Mouse (Mus musculus) large intestine, adult 2 months (tissue): ENCODE results near the gene Fam228b. TPM values are rescaled to one million over a fixed set of nuclear protein-coding genes. Genes with fewer than 3 reads are reported as not detected.
A peak's percentile ranks its signal among the peaks of the same experiment; 100 is the strongest.
"Not testable (repeated sequence)": the region's sequence is repeated elsewhere in the genome, so short reads cannot be mapped to it uniquely, and the experiment has no call there.

Experiments used
- DNase-seq: peaks from one replicate; pipeline ENCODE4 v3.0.0-alpha.2; 2012; ENCODE audit warnings: low read depth, low spot score
- WGBS: fragments of 180-500 bp; shearing (Covaris S2); methylation state at CpG from one replicate; pipeline ENCODE4 v1.1.7; 2018; 5-methylcytosine and 5-hydroxymethylcytosine counted together
- polyA plus RNA-seq: library from polyadenylated mRNA; depleted of rRNA; stranded (reverse); fragments of >200 nt; gene quantifications from 2 replicates; pipeline ENCODE4 v1.2.3, GENCODE M21; 2012

Fam228b gene
- polyA plus RNA-seq, 1 experiment, result 0.02 TPM

GRCm38 (mm10) chr12:4754451-4754850 lies 14.6 kb downstream of the Fam228b start:
- DNase-seq, result not testable (repeated sequence)
- 87% methylated on average over 4 of the region's 4 CpGs for WGBS

- DNase-seq, result no peak
- 83% methylated on average over 10 of the region's 10 CpGs for WGBS
Measured at GRCm38 (mm10) chr12:4744486-4744885, 24.6 kb downstream of the Fam228b start.

- no peak for DNase-seq
- 77% methylated on average over 3 of the region's 3 CpGs for WGBS
Measured at GRCm38 (mm10) chr12:4742183-4742582, 26.9 kb downstream of the Fam228b start.

GRCm38 (mm10) chr12:4740823-4741222 lies 28.2 kb downstream of the Fam228b start:
- DNase-seq, result no peak
- 51% methylated on average over 7 of the region's 7 CpGs for WGBS

GRCm38 (mm10) chr12:4738031-4738576 lies 31.0 kb downstream of the Fam228b start, which contains the start of gene Fam228a:
Gene Fam228a (minus strand): TSS chr12:4738430.
- no peak for DNase-seq
- 91% methylated on average over 18 of the region's 18 CpGs for WGBS

GRCm38 (mm10) chr12:4732332-4732731 lies 36.7 kb downstream of the Fam228b start:
- no peak for DNase-seq
- 50% methylated on average over 4 of the region's 4 CpGs for WGBS

GRCm38 (mm10) chr12:4731629-4732028 lies 37.4 kb downstream of the Fam228b start:
- DNase-seq, result no peak
- 53% methylated on average over 4 of the region's 4 CpGs for WGBS

- no peak for DNase-seq
- 88% methylated on average over 3 of the region's 3 CpGs for WGBS
Measured at GRCm38 (mm10) chr12:4729165-4729564, 39.9 kb downstream of the Fam228b start.

GRCm38 (mm10) chr12:4719762-4720754 lies 49.0 kb downstream of the Fam228b start:
- WGBS, result 74% methylated on average over 17 of the region's 17 CpGs
- no peak for DNase-seq

GRCm38 (mm10) chr12:4719066-4719761 lies 49.9 kb downstream of the Fam228b start:
- DNase-seq, result no peak
- WGBS, result 78% methylated on average over 13 of the region's 13 CpGs

- WGBS, result 5% methylated on average over 7 of the region's 7 CpGs
- DNase-seq, result peak; percentile 6
Measured at GRCm38 (mm10) chr12:4717417-4717816, 51.6 kb downstream of the Fam228b start.

GRCm38 (mm10) chr12:4715606-4716005 lies 53.5 kb downstream of the Fam228b start:
- DNase-seq, result no peak
- 94% methylated on average over 10 of the region's 10 CpGs for WGBS

- DNase-seq, result no peak
- WGBS, result 26% methylated on average over 4 of the region's 4 CpGs
Measured at GRCm38 (mm10) chr12:4713361-4713760, 55.7 kb downstream of the Fam228b start.

GRCm38 (mm10) chr12:4709926-4710325 lies 59.1 kb downstream of the Fam228b start:
- WGBS, result 93% methylated on average over 7 of the region's 7 CpGs
- no peak for DNase-seq

GRCm38 (mm10) chr12:4708881-4709604 lies 60.0 kb downstream of the Fam228b start:
- WGBS, result 82% methylated on average over 8 of the region's 8 CpGs
- no peak for DNase-seq

- no peak for DNase-seq
- 90% methylated on average over 4 of the region's 4 CpGs for WGBS
Measured at GRCm38 (mm10) chr12:4708296-4708695, 60.8 kb downstream of the Fam228b start.

- WGBS, result 86% methylated on average over 14 of the region's 14 CpGs
- no peak for DNase-seq
Measured at GRCm38 (mm10) chr12:4707488-4708017, 61.5 kb downstream of the Fam228b start.

GRCm38 (mm10) chr12:4706901-4707300 lies 62.2 kb downstream of the Fam228b start:
- 81% methylated on average over 10 of the region's 10 CpGs for WGBS
- no peak for DNase-seq

- WGBS, result 90% methylated on average over 5 of the region's 5 CpGs
- DNase-seq, result no peak
Measured at GRCm38 (mm10) chr12:4706175-4706574, 62.9 kb downstream of the Fam228b start.
